Mouse (Mus musculus) myocyte (in vitro differentiated cells): ENCODE data around the gene Nhp2.
"Not testable (repeated sequence)": the region's sequence is repeated elsewhere in the genome, so short reads cannot be mapped to it uniquely, and the experiment has no call there.

Experiments used
- CEBPB ChIP-seq: IDR thresholded peaks from 2 replicates; pipeline ENCODE4 v1.6.1; 2011; ENCODE audit warnings: mild to moderate bottlenecking, moderate library complexity; ENCODE audit not compliant: poor library complexity, insufficient read depth, severe bottlenecking
- E2F4 ChIP-seq: IDR thresholded peaks from one replicate; pipeline ENCODE4 v1.6.1; 2011; ENCODE audit warnings: mild to moderate bottlenecking, control low read depth, moderate library complexity; ENCODE audit not compliant: insufficient read depth
- MAX ChIP-seq: IDR thresholded peaks from one replicate; pipeline ENCODE4 v1.6.1; 2011; ENCODE audit warnings: low read depth, mild to moderate bottlenecking, control low read depth
- POLR2A ChIP-seq: IDR thresholded peaks from one replicate; pipeline ENCODE4 v1.6.1; 2011; ENCODE audit warnings: low read depth, mild to moderate bottlenecking, control low read depth, moderate library complexity; ENCODE audit not compliant: insufficient read length
- POLR2AphosphoS2 ChIP-seq: IDR thresholded peaks from one replicate; pipeline ENCODE4 v1.6.1; 2011; ENCODE audit warnings: low read depth, control low read depth; ENCODE audit not compliant: insufficient read length
- REST ChIP-seq: IDR thresholded peaks from one replicate; pipeline ENCODE4 v1.6.1; 2011; ENCODE audit warnings: mild to moderate bottlenecking, control low read depth, moderate library complexity; ENCODE audit not compliant: insufficient read depth, insufficient read length
- SRF ChIP-seq: IDR thresholded peaks from one replicate; pipeline ENCODE4 v1.6.1; 2011; ENCODE audit warnings: low read depth; ENCODE audit not compliant: control insufficient read depth, insufficient read length
- TCF12 ChIP-seq: IDR thresholded peaks from one replicate; pipeline ENCODE4 v1.6.1; 2011; ENCODE audit warnings: mild to moderate bottlenecking, control low read depth; ENCODE audit not compliant: poor library complexity, insufficient read depth, severe bottlenecking
- TCF3 ChIP-seq: IDR thresholded peaks from one replicate; pipeline ENCODE4 v1.6.1; 2011; ENCODE audit warnings: low read depth, control low read depth; ENCODE audit not compliant: insufficient read length
- USF1 ChIP-seq: IDR thresholded peaks from one replicate; pipeline ENCODE4 v1.6.1; 2011; ENCODE audit warnings: low read depth, mild to moderate bottlenecking, control low read depth, moderate library complexity

DNA sequence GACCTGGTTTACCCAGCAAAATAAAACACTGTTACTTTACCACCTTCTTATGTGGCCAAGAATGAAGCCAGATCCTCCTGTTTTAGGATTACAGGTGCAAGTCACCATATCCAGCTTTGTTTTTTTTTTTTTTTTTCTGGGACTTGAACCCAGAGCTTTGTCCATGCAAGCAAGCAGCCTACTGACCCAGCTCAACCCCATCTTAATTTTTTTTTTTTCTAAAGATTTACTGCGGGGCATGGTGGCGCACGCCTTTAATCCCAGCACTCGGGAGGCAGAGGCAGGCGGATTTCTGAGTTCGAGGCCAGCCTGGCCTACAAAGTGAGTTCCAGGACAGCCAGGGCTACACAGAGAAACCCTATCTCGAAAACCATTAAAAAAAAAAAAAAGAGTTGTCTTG lies 3.4 kb upstream of the Nhp2 start:
- not testable (repeated sequence) for TF ChIP-seq POLR2A, SRF, E2F4, POLR2AphosphoS2, REST, TCF12, USF1, TCF3, MAX, CEBPB
